Mouse (Mus musculus): ENCODE data around the gene Nemf. TPM values are rescaled to one million over a fixed set of nuclear protein-coding genes. Genes with fewer than 3 reads are reported as not detected.

The Nemf gene
- polyA plus RNA-seq, 1 experiment = 43.5 TPM

- H3K4me3 ChIP-seq (replicated peaks; ENCODE audit: control insufficient read depth, low read depth, low read length) = no peak overlapping the region
- no peak for TF ChIP-seq CTCF (IDR thresholded peaks at IDR 0.05; ENCODE audit: control insufficient read depth, insufficient read depth, low read length)
- TF ChIP-seq POLR2A (IDR thresholded peaks at IDR 0.05; ENCODE audit: borderline replicate concordance, control insufficient read depth, low read depth, low read length) = no peak
- no peak overlapping the region for H3K27ac ChIP-seq (ENCODE audit: control insufficient read depth, insufficient read depth, low read depth, low read length, poor library complexity)
- no peaks in the 10 kb centered on the region for H3K4me1 ChIP-seq (ENCODE audit: control insufficient read depth, insufficient read depth, low read length)
- WGBS = 89% methylated on average over 3 of the region's 3 CpGs
Measured at GRCm38 (mm10) chr12:69280915-69281314, 76.0 kb downstream of the Nemf start.

DNA sequence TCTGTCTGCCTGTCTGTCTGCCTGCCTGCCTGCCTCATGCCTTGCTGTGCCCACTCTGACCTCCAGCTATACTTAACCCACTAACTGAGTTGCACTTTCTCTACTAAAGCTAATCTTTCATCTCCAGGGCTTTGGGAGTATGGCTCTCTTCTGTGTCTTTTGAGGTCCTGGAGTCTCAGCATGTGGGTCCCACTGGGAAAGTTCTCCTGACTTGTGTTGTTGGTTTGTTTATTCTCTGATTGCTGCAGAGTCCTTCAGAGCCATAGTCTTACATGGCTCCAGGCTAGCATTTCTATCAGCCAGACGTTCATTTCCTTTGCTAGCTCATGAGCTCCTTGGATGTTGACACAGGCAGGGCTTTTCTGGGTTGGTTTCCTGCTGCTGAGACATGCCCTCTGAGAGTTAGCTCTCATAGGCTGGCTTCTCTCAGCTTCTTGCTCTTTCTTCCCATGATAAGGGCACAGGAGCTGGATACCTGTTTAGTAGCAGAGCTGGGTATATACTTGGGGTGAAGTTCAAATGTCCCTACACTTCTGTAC lies 77.0 kb downstream of the Nemf start:
- H3K27ac ChIP-seq (ENCODE audit: control insufficient read depth, insufficient read depth, low read depth, low read length, poor library complexity) = no peak overlapping the region
- TF ChIP-seq CTCF (IDR thresholded peaks at IDR 0.05; ENCODE audit: control insufficient read depth, insufficient read depth, low read length) = no peak
- no peak for TF ChIP-seq POLR2A (IDR thresholded peaks at IDR 0.05; ENCODE audit: borderline replicate concordance, control insufficient read depth, low read depth, low read length)
- peaks cover 1% of the 10 kb centered on the region; the same call in 1 of the 2 replicates for H3K4me1 ChIP-seq (ENCODE audit: control insufficient read depth, insufficient read depth, low read length)
- 17% methylated on average over 1 of the region's 1 CpGs for WGBS
- H3K4me3 ChIP-seq (replicated peaks; ENCODE audit: control insufficient read depth, low read depth, low read length) = no peak overlapping the region

DNA sequence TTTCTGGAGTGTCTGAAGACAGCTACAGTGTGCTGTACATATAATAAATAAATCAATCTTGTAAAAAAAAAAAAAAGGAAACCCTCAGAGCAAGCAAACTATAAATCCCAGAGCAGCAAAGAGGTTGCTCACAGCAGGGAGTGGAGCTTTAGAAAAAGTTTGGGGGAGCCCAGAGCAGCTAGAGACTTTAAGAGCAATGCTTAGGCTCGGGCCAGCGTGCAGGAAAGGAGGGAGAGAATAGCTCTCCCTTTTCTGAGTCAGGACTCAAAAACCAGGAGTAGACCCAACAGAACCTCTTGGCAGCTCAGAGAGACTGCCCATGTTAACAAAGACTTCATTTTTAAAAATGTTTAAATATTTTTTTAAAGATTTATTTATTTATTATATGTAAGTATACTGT lies 88.0 kb downstream of the Nemf start:
- Histone ChIP-seq H3K4me3 (replicated peaks; ENCODE audit: control insufficient read depth, low read depth, low read length) (no peak overlapping the region), H3K4me1 (ENCODE audit: control insufficient read depth, insufficient read depth, low read length) (no peaks in the 10 kb centered on the region), H3K27ac (ENCODE audit: control insufficient read depth, insufficient read depth, low read depth, low read length, poor library complexity) (no peak overlapping the region)
- WGBS = 82% methylated on average over 2 of the region's 2 CpGs
- TF ChIP-seq CTCF (IDR thresholded peaks at IDR 0.05; ENCODE audit: control insufficient read depth, insufficient read depth, low read length) (no peak), POLR2A (IDR thresholded peaks at IDR 0.05; ENCODE audit: borderline replicate concordance, control insufficient read depth, low read depth, low read length) (no peak)

DNA sequence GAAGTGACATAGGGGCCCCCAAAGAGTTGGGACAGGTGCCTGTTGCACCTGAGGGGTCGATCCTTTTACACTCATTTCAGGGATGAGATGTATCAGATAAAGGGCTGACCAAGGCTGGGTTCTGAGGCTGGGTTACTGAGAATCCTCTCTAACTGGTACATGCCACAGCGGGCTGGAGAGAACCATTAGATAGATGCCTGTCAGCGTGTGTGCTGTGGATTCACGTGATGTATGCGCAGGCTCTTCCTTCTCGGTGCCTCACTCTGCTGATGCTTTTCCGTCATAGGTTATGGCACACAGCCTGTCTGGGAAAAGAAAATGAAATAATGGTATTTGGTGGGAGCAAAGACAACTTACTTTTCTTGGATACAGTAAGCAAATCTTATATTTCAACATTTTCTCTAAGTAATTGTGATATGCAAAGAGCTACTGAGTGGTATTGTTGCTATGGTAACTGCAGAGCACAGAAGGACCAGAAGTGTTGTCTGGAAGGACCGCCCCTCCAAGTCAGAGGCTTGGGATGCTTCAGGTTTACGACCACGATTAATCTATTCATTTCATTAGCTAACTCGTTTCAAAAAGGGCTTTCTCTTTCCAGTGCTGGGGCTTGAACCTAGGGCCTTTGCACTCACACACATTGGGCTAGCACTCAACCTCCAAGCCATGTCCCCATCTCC lies 88.9 kb downstream of the Nemf start:
- Histone ChIP-seq H3K4me3 (replicated peaks; ENCODE audit: control insufficient read depth, low read depth, low read length) (no peak overlapping the region), H3K4me1 (ENCODE audit: control insufficient read depth, insufficient read depth, low read length) (no peaks in the 10 kb centered on the region), H3K27ac (ENCODE audit: control insufficient read depth, insufficient read depth, low read depth, low read length, poor library complexity) (no peak overlapping the region)
- 85% methylated on average over 11 of the region's 11 CpGs for WGBS
- TF ChIP-seq CTCF (IDR thresholded peaks at IDR 0.05; ENCODE audit: control insufficient read depth, insufficient read depth, low read length) (no peak), POLR2A (IDR thresholded peaks at IDR 0.05; ENCODE audit: borderline replicate concordance, control insufficient read depth, low read depth, low read length) (no peak)

GRCm38 (mm10) chr12:69265031-69265430 lies 91.9 kb downstream of the Nemf start:
- H3K27ac ChIP-seq (ENCODE audit: control insufficient read depth, insufficient read depth, low read depth, low read length, poor library complexity) = no peak overlapping the region
- TF ChIP-seq CTCF (IDR thresholded peaks at IDR 0.05; ENCODE audit: control insufficient read depth, insufficient read depth, low read length) (no peak), POLR2A (IDR thresholded peaks at IDR 0.05; ENCODE audit: borderline replicate concordance, control insufficient read depth, low read depth, low read length) (no peak)
- 85% methylated on average over 3 of the region's 3 CpGs for WGBS
- H3K4me1 ChIP-seq (ENCODE audit: control insufficient read depth, insufficient read depth, low read length) = no peaks in the 10 kb centered on the region
- H3K4me3 ChIP-seq (replicated peaks; ENCODE audit: control insufficient read depth, low read depth, low read length) = no peak overlapping the region

GRCm38 (mm10) chr12:69262251-69262650 lies 94.7 kb downstream of the Nemf start:
- no peak overlapping the region for H3K4me3 ChIP-seq (replicated peaks; ENCODE audit: control insufficient read depth, low read depth, low read length)
- no peaks in the 10 kb centered on the region; the same call in 1 of the 2 replicates for H3K4me1 ChIP-seq (ENCODE audit: control insufficient read depth, insufficient read depth, low read length)
- 89% methylated on average over 5 of the region's 5 CpGs for WGBS
- H3K27ac ChIP-seq (ENCODE audit: control insufficient read depth, insufficient read depth, low read depth, low read length, poor library complexity) = no peak overlapping the region
- TF ChIP-seq CTCF (IDR thresholded peaks at IDR 0.05; ENCODE audit: control insufficient read depth, insufficient read depth, low read length) (no peak), POLR2A (IDR thresholded peaks at IDR 0.05; ENCODE audit: borderline replicate concordance, control insufficient read depth, low read depth, low read length) (no peak)

Other genes with a start within 250 kb of the Nemf start
- 1,025 and 1,436 TPM in 2 replicates for gene Rps29, start 198.0 kb downstream of the Nemf start, polyA plus RNA-seq (2011; ENCODE audit: insufficient read depth, insufficient read length, low replicate concordance, missing spikeins)
- gene Lrr1, start 188.4 kb downstream of the Nemf start, polyA plus RNA-seq (2011; ENCODE audit: insufficient read depth, insufficient read length, low replicate concordance, missing spikeins) = 14.2 and 17.3 TPM in 2 replicates
- 622 and 901 TPM in 2 replicates for gene Rpl36al, start 173.1 kb downstream of the Nemf start, polyA plus RNA-seq (2011; ENCODE audit: insufficient read depth, insufficient read length, low replicate concordance, missing spikeins)
- gene Mgat2, start 173.0 kb downstream of the Nemf start, polyA plus RNA-seq (2011; ENCODE audit: insufficient read depth, insufficient read length, low replicate concordance, missing spikeins) = 7.5 and 13.2 TPM in 2 replicates
- 3.0 TPM in 1 of 2 replicates, not detected in the other for gene Gm49383, start 160.1 kb downstream of the Nemf start, polyA plus RNA-seq (2011; ENCODE audit: insufficient read depth, insufficient read length, low replicate concordance, missing spikeins)
- gene Dnaaf2, start 158.7 kb downstream of the Nemf start, polyA plus RNA-seq (2011; ENCODE audit: insufficient read depth, insufficient read length, low replicate concordance, missing spikeins) = 2.1 and 3.1 TPM in 2 replicates
- 22.6 and 26.6 TPM in 2 replicates for gene Gm49384, start 152.9 kb downstream of the Nemf start, polyA plus RNA-seq (2011; ENCODE audit: insufficient read depth, insufficient read length, low replicate concordance, missing spikeins)
- gene Pole2, start 129.0 kb downstream of the Nemf start, polyA plus RNA-seq (2011; ENCODE audit: insufficient read depth, insufficient read length, low replicate concordance, missing spikeins) = 9.1 and 16.1 TPM in 2 replicates
- gene Klhdc1, start 116.0 kb downstream of the Nemf start, polyA plus RNA-seq (2011; ENCODE audit: insufficient read depth, insufficient read length, low replicate concordance, missing spikeins) = 1.9 TPM in 1 of 2 replicates, not detected in the other
- 26.7 and 27.7 TPM in 2 replicates for gene Klhdc2, start 60.5 kb downstream of the Nemf start, polyA plus RNA-seq (2011; ENCODE audit: insufficient read depth, insufficient read length, low replicate concordance, missing spikeins)
- gene Arf6, start 15.0 kb upstream of the Nemf start, polyA plus RNA-seq (2011; ENCODE audit: insufficient read depth, insufficient read length, low replicate concordance, missing spikeins) = 48.1 and 48.4 TPM in 2 replicates
- gene Gm9887, start 15.3 kb upstream of the Nemf start, polyA plus RNA-seq (2011; ENCODE audit: insufficient read depth, insufficient read length, low replicate concordance, missing spikeins) = not detected in 2 replicates
- gene Vcpkmt, start 225.9 kb upstream of the Nemf start, polyA plus RNA-seq (2011; ENCODE audit: insufficient read depth, insufficient read length, low replicate concordance, missing spikeins) = 1.6 and 3.0 TPM in 2 replicates

All from bone marrow, adult 2 months (tissue).